In the genomic region with DNA sequence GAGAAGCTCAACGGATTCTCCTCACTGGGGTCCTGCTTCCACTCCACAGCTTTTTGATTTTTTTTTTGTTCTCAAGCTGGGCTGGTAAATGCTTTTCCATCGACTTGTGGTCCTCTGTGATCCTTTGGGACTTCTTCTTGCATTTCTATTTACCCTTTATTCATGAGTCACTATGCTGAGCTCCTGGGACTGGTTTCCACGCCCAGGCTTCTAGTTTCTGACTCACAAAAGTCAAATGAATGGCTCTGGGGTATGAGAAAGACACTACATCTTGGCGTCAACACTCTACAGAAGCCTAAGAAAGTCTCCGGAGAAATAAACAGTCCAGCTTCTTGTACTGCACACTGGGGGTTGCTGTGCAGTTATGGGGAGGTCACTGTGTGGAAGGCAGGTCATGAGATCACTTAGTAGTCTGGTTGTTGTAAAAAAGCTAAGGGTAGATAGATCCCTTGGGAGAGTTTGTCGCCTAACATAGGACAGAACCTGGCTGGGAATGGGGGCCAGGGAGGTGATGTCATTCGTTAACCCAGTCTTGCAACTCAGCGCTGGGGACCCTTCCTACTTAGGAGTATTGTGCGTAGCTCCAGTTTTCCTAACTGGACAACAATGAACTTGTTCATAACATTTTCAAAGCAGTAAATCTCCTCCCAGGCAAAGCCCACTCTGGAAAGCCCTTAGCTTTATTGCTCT, we compare ENCODE assay signal across 20 mouse cellular contexts. TPM values are rescaled to one million over a fixed set of nuclear protein-coding genes. Genes with fewer than 3 reads are reported as not detected.
DNase-seq lines count a peak whose midpoint lies in the region; ATAC-seq and TF ChIP-seq lines count a peak whose summit lies in the region.
"Had no signal": no experiment of that assay in that cellular context is flagged by ENCODE, and none has a peak within 500 bp of the region (broad histone marks: within the 10 kb centered on the region; RNA-seq: fewer than 3 reads in every experiment).

No protein-coding gene starts in this region.

- peaks cover 53% of the 10 kb centered on the region for H3K27me3 ChIP-seq in CH12.LX (replicated peaks)
- H3K27me3 ChIP-seq in intestine, embryonic 15.5 days (replicated peaks) = peaks cover 5% of the 10 kb centered on the region; the same call in 1 of the 2 replicates

- H3K4me2 ChIP-seq in CH12.LX (ENCODE audit: insufficient read depth, low read depth, poor library complexity, severe bottlenecking) = peak overlapping the region; percentile 57
- H3K4me2 ChIP-seq in intestine, embryonic 15.5 days (replicated peaks) = no peak overlapping the region
- H3K4me2 ChIP-seq: forebrain, embryonic 12.5 days; hindbrain, embryonic 15.5 days; liver, embryonic 15.5 days had no signal

- TF ChIP-seq RAD21 in CH12.LX (IDR thresholded peaks at IDR 0.05; ENCODE audit: low read depth, low read length) = no peak

- 39% methylated on average over 9 of the region's 9 CpGs for WGBS in intestine, embryonic 15.5 days

- no peak overlapping the region for H3K27ac ChIP-seq in CH12.LX (ENCODE audit: insufficient read depth, low read depth)
- H3K27ac ChIP-seq in intestine, embryonic 15.5 days = 0 out of 2 replicates have a peak overlapping the region, but pooled peaks have one; percentile 33
- H3K27ac ChIP-seq in left cerebral cortex, adult 2 months = no peak overlapping the region
- H3K27ac ChIP-seq: forebrain, embryonic 12.5 days; hindbrain, embryonic 15.5 days; liver, embryonic 15.5 days; macrophage had no signal

- no peaks in the 10 kb centered on the region for H3K36me3 ChIP-seq in CH12.LX (replicated peaks in 1 of 2; ENCODE audit: control insufficient read depth in 1 of 2, insufficient read depth in 1 of 2, low read length in 1 of 2)
- H3K36me3 ChIP-seq in intestine, embryonic 15.5 days = no peaks in the 10 kb centered on the region
- H3K36me3 ChIP-seq: forebrain, embryonic 12.5 days; hindbrain, embryonic 15.5 days; liver, embryonic 15.5 days had no signal

- no peak overlapping the region for H3K9ac ChIP-seq in CH12.LX (ENCODE audit: insufficient read depth, low read depth)
- H3K9ac ChIP-seq in intestine, embryonic 15.5 days = no peak overlapping the region
- H3K9ac ChIP-seq: forebrain, embryonic 12.5 days; hindbrain, embryonic 15.5 days; liver, embryonic 15.5 days had no signal

- peak; percentile 4; the same call in 1 of the 2 replicates for ATAC-seq in intestine, embryonic 15.5 days
- ATAC-seq: midbrain, embryonic 16.5 days had no signal

- H3K79me2 ChIP-seq in CH12.LX (replicated peaks; ENCODE audit: control insufficient read depth, extremely low read depth, insufficient read depth, poor library complexity, severe bottlenecking) = no peaks in the 10 kb centered on the region

- in situ Hi-C loops in CH12.LX (cut with MboI; ENCODE audit: low pct_ligation_motif_present, low pct_unique_long_range_greater_than_20kb, low sequenced_read_pairs) = no loop called here

- no peaks in the 10 kb centered on the region for H3K9me3 ChIP-seq in CH12.LX (replicated peaks; ENCODE audit: low read length)
- H3K9me3 ChIP-seq in intestine, embryonic 15.5 days = no peaks in the 10 kb centered on the region
- H3K9me3 ChIP-seq: forebrain, embryonic 12.5 days; hindbrain, embryonic 15.5 days; liver, embryonic 15.5 days had no signal

- DNase-seq in heart, adult 11 months = peak; percentile 95
- no peak for DNase-seq in heart, postnatal 36 days
- peak; percentile 78 for DNase-seq in 3134 (ENCODE audit: extremely low read depth, insufficient read length, low spot score)
- no peak for DNase-seq in CH12.LX (ENCODE audit: extremely low read depth)
- DNase-seq in left cerebral cortex, adult 2 months (ENCODE audit: extremely low spot score in 1 of 2, low spot score in 2 of 2) = no peak
- no peak for DNase-seq in liver
- no peak for DNase-seq in thymus, postnatal 14 days
- DNase-seq: cerebellum, adult 11-12 months; gastrocnemius, postnatal 10 days; right cerebral cortex, postnatal 25 days had no signal

- peak; percentile 52 for TF ChIP-seq EP300 in CH12.LX (IDR thresholded peaks at IDR 0.05; ENCODE audit: low read length)

- intact Hi-C loops in heart, postnatal 36 days (cut with DNase I) = no loop called here
- intact Hi-C loops in left cerebral cortex, adult 2 months (cut with DNase I) = no loop called here

- H3K4me1 ChIP-seq in CH12.LX (ENCODE audit: control insufficient read depth in 1 of 2, insufficient read depth in 2 of 2) = peaks cover 13 to 31% of the 10 kb centered on the region in 2 experiments
- peaks cover 24% of the 10 kb centered on the region for H3K4me1 ChIP-seq in intestine, embryonic 15.5 days (replicated peaks)

- no peak for TF ChIP-seq CTCF in CH12.LX (conservative IDR thresholded peaks at IDR 0.05 in 1 of 2, IDR thresholded peaks at IDR 0.05 in 1 of 2; ENCODE audit: low read depth in 2 of 2, low read length in 2 of 2)
- no peak for TF ChIP-seq CTCF in left cerebral cortex, adult 2 months (IDR thresholded peaks at IDR 0.05)

- H3K4me3 ChIP-seq in CH12.LX (replicated peaks in 1 of 3; ENCODE audit: low read depth in 2 of 3, low read length in 2 of 3, poor library complexity in 1 of 3) = no peak overlapping the region
- H3K4me3 ChIP-seq in intestine, embryonic 15.5 days (replicated peaks) = no peak overlapping the region
- H3K4me3 ChIP-seq in left cerebral cortex, adult 2 months = no peak overlapping the region
- H3K4me3 ChIP-seq: forebrain, embryonic 12.5 days; hindbrain, embryonic 15.5 days; liver, embryonic 15.5 days had no signal

- dilution Hi-C loops in CH12.LX (cut with MboI; ENCODE audit: extremely low pct_ligation_motif_present, extremely low pct_unique_long_range_greater_than_20kb, low sequenced_read_pairs) = no loop called here

- no peak for TF ChIP-seq POLR2A in CH12.LX (IDR thresholded peaks at IDR 0.05; ENCODE audit: low read depth, low read length)

TF ChIP-seq in CH12.LX, 34 proteins besides CTCF, POLR2A, EP300 and RAD21:
- TF ChIP-seq NELFE (IDR thresholded peaks at IDR 0.05; ENCODE audit: low read depth, low read length) = no peak
- TF ChIP-seq TBP (conservative IDR thresholded peaks at IDR 0.05; ENCODE audit: low read depth, low read length) = no peak
- 0 out of 2 replicates have a peak, but pooled peaks have one; percentile 32 for TF ChIP-seq MAZ (IDR thresholded peaks at IDR 0.05; ENCODE audit: low read depth, low read length)
- TF ChIP-seq ETS1 (conservative IDR thresholded peaks at IDR 0.05; ENCODE audit: low read depth, low read length) = no peak
TF ChIP-seq in CH12.LX: peak in this region for 1.

RNA-seq across cellular contexts. Expression of a gene that starts 4.8 kb away (rescaled TPM):
- total RNA-seq in heart, postnatal 36 days (2021) = 1 to 10 TPM; 4.6 to 6.6 TPM
- total RNA-seq in CH12.LX (2012; rRNA removed) = 0.04 and 0.17 TPM in 2 replicates
- total RNA-seq in CH12.LX (2014; rRNA removed) = not detected in 2 replicates
- polyA plus RNA-seq in CH12.LX (2012; ENCODE audit: insufficient read length, low read depth) = not detected in 2 replicates
- polyA plus RNA-seq in intestine, embryonic 15.5 days (2015; fragmentation: Nextera tagmentation; extraction: Ambion mirVana) = 1.4 and 1.5 TPM in 2 replicates
- 1 to 10 TPM; 3.8 to 3.9 TPM for total RNA-seq in left cerebral cortex, adult 2 months (2021)
- total RNA-seq: neutrophil, adult 5-6 weeks had no signal

RNA-seq across cellular contexts. Expression of a gene that starts 14.8 kb away (rescaled TPM):
- total RNA-seq in heart, postnatal 36 days (2021) = 10 to 100 TPM; 35.2 to 40.8 TPM
- total RNA-seq in CH12.LX (2012; rRNA removed) = 60.4 and 69.8 TPM in 2 replicates
- 38.8 and 39.5 TPM in 2 replicates for total RNA-seq in CH12.LX (2014; rRNA removed)
- polyA plus RNA-seq in CH12.LX (2012; ENCODE audit: insufficient read length, low read depth) = 367 and 488 TPM in 2 replicates
- polyA plus RNA-seq in intestine, embryonic 15.5 days (2015; fragmentation: Nextera tagmentation; extraction: Ambion mirVana) = 12.9 and 13.9 TPM in 2 replicates
- 10 to 100 TPM; 71.9 to 74.1 TPM for total RNA-seq in left cerebral cortex, adult 2 months (2021)

RNA-seq across cellular contexts. Expression of a gene that starts 20.6 kb away (rescaled TPM):
- not detected for total RNA-seq in heart, postnatal 36 days (2021)
- 0.21 and 0.55 TPM in 2 replicates for total RNA-seq in CH12.LX (2012; rRNA removed)
- total RNA-seq in CH12.LX (2014; rRNA removed) = not detected in 2 replicates
- 0.34 and 0.40 TPM in 2 replicates for polyA plus RNA-seq in CH12.LX (2012; ENCODE audit: insufficient read length, low read depth)
- polyA plus RNA-seq in intestine, embryonic 15.5 days (2015; fragmentation: Nextera tagmentation; extraction: Ambion mirVana) = 0.76 and 0.87 TPM in 2 replicates
- total RNA-seq in left cerebral cortex, adult 2 months (2021) = not detected
- total RNA-seq: layer of hippocampus, postnatal 25 days had no signal
- polyA plus RNA-seq: kidney, embryonic 16.5 days; macrophage had no signal

RNA-seq across cellular contexts. Expression of a gene that starts 28.8 kb away (rescaled TPM):
- total RNA-seq in heart, postnatal 36 days (2021) = not detected
- not detected in 2 replicates for total RNA-seq in CH12.LX (2012; rRNA removed)
- total RNA-seq in CH12.LX (2014; rRNA removed) = not detected in 2 replicates
- not detected in 2 replicates for polyA plus RNA-seq in CH12.LX (2012; ENCODE audit: insufficient read length, low read depth)
- polyA plus RNA-seq in intestine, embryonic 15.5 days (2015; fragmentation: Nextera tagmentation; extraction: Ambion mirVana) = 0.13 TPM in 1 of 2 replicates, not detected in the other
- total RNA-seq in left cerebral cortex, adult 2 months (2021) = not detected
- total RNA-seq: gastrocnemius, postnatal 10 days; neutrophil, adult 5-6 weeks had no signal
- polyA plus RNA-seq: kidney, embryonic 16.5 days; liver, embryonic 15.5 days; macrophage; testis, adult 2 months had no signal

RNA-seq across cellular contexts. Expression of a gene that starts 49.1 kb away (rescaled TPM):
- total RNA-seq in heart, postnatal 36 days (2021) = 10 to 100 TPM; 45.8 to 69.1 TPM
- total RNA-seq in CH12.LX (2012; rRNA removed) = 0.21 and 0.42 TPM in 2 replicates
- total RNA-seq in CH12.LX (2014; rRNA removed) = not detected in 2 replicates
- 0.08 TPM in 1 of 2 replicates, not detected in the other for polyA plus RNA-seq in CH12.LX (2012; ENCODE audit: insufficient read length, low read depth)
- 2.3 and 2.6 TPM in 2 replicates for polyA plus RNA-seq in intestine, embryonic 15.5 days (2015; fragmentation: Nextera tagmentation; extraction: Ambion mirVana)
- 100 to 1,000 TPM; 237 to 267 TPM for total RNA-seq in left cerebral cortex, adult 2 months (2021)

Comparison
In these comparisons a context has a peak if more than half of its experiments do, and no peak if none do; other contexts are left out.
1. DNase-seq: peak in heart, adult 11 months (single experiment) and 3134 (single experiment); none in heart, postnatal 36 days (0 of 2), CH12.LX (single experiment), left cerebral cortex, adult 2 months (0 of 2), liver (single experiment) and thymus, postnatal 14 days (single experiment).
2. RNA of a gene that starts 4.8 kb away (total RNA-seq): 4.6 to 6.6 TPM in heart, postnatal 36 days and 3.8 to 3.9 TPM in left cerebral cortex, adult 2 months; 0.04 to 0.17 TPM in CH12.LX; every median in the first group is over 4 times any median in the second.